Mouse (Mus musculus) liver, adult (tissue): ENCODE measurements at regions not wholly inside any gene's neighbourhood (a gene's known extent, or its start where the extent isn't known, plus 50 kb on each side); places are given as distances from the start of the nearest gene placed in this dataset.

Experiments used
- GATA4 ChIP-seq: IDR thresholded peaks from 2 replicates; pipeline ENCODE4 v1.6.1; 2014; ENCODE audit warnings: mild to moderate bottlenecking, low read length; ENCODE audit not compliant: insufficient replicate concordance

DNA sequence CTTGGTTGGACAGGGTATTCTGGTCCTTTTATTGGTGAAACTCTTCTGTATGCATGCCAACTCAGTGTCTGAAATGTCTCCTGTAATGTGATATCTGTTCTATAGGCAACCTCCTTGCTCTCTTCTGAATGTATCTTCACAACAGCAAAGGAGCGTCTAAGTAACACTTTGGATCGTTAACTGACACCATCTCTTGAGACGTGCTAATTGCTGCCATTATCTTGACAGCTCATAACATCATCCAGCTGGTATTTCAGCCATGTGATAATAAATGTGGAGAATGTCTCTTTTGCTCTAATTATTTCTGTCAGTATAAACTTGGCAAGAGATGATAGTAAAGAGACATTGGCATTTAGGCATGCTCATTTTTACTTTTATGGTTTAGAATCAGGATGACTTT is 68.8 kb upstream of the Col8a1 start:
- TF ChIP-seq GATA4, result no peak

GRCm38 (mm10) chr16:57845416-57845815 is 90.9 kb upstream of the Col8a1 start:
- no peak for TF ChIP-seq GATA4

DNA sequence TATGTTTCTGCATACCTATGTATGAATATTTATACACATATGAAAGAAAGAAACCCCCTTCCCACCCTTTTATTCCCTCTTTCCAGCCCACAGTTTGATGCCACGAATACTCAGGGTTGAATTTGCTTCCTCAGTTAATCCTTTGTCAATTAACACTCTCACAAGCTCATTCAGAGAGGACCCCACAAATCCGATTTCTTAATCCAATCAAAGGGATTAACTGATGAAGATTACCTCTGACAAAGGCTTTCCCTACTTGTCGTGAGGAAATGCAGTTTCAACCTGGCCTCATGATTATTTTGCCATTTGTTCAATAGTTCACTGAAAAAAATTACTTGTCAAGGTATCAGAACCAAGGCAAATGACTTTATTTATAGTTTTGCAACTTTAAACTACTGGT is 91.8 kb upstream of the Col8a1 start:
- TF ChIP-seq GATA4, result no peak

DNA sequence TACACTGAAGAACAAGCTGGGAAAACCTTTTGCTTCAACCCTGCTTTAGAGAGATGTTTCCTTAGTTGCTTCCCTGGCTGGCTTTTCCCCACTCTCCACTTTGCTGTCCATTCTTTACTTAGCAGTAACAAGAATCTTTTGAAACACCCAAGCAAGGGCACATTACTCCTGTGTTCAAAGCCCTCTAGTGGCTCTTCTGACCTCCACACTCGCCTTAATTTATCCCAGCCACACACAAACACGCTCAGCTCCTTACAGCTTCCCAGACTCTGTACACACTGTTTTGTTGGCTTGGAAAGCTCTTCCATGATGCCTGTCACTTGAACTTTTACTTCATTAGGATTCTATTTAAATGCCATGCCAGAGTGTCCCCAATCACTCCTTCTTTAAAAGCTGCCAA is 97.3 kb upstream of the Col8a1 start:
- no peak for TF ChIP-seq GATA4

GRCm38 (mm10) chr16:57852838-57853460 is 98.4 kb upstream of the Col8a1 start:
- no peak for TF ChIP-seq GATA4

GRCm38 (mm10) chr16:57853751-57854150 is 99.2 kb upstream of the Col8a1 start:
- TF ChIP-seq GATA4, result no peak

DNA sequence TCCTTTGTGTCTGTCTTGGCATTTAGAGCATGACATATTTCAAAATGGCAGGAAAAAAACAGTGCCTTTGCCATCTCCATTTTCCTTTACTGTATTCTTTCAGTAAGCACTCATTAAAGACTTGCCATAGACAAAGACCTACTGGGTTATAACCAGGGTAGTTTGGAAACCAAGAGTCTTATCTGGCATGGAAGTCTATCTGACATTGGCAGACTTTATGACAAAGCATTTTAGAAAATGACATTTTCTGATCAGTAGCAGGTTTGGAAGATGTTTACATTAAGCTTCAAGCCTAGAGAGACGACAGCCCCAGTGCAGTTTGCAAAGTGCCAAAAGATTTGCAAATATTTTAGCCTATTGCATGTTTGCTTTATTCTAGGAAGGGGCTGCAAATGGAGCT is 102.5 kb upstream of the Col8a1 start:
- no peak for TF ChIP-seq GATA4

DNA sequence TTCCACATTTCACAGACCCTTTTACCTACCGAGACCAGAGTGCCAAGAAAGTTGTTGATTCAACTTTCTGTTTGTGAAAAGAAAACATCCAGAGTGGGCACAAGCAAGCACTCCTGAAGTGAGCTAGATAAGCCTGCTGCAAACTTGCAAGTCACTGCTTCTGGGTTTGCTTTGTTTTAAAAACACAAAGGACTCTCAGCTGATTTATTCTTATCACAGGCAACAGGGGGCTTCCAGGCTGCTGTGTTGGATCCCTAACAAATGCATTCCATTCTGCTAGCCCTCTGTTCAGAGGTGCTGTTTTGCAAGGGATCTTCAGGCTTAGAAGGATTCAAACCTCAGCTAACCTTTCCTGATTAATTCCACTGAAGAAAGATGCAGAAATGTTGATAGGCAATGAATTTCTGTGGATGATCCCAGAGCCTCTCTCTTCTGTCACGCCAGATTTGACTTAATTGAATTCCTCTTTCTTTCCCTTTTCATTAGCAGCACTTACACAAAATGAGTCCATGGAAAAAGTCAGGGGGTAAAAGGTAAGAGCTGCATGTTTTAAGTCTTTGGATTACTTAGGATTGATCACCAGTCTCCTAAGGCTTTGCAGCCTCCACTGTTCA is 103.7 kb upstream of the Col8a1 start:
- TF ChIP-seq GATA4, result no peak

- no peak for TF ChIP-seq GATA4
Measured at GRCm38 (mm10) chr16:57858765-57859201, 104.2 kb upstream of the Col8a1 start.

GRCm38 (mm10) chr16:57863206-57863860 is 108.8 kb upstream of the Col8a1 start:
- no peak for TF ChIP-seq GATA4

- no peak for TF ChIP-seq GATA4
Measured at GRCm38 (mm10) chr16:57876857-57877256, 122.3 kb upstream of the Col8a1 start.

DNA sequence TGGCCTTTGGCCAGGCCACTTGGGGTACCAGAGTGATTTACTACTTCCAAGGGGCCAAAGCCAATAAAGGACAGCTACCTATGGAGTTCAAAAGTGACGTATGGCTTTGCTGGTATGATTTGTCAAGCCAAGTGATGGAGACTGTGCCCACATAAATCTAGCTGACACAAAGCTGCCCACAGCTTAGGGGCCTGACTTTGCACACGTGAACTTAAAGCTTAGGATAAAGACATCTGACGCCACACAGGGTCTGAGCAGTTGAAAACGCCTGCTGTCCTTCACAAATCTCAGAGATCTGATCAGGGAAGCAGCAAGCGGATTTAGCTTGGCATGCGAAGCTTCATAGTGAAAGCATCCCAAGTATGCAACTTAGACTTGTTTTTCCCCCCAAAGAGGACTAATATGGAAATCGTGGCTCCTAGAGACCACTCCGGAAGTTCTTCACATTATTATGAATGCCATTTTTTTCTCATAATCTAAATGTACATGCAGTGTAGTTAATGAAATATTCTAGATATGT is 127.1 kb upstream of the Col8a1 start:
- no peak for TF ChIP-seq GATA4

- no peak for TF ChIP-seq GATA4
Measured at GRCm38 (mm10) chr16:57888138-57888537, 133.6 kb upstream of the Col8a1 start.

DNA sequence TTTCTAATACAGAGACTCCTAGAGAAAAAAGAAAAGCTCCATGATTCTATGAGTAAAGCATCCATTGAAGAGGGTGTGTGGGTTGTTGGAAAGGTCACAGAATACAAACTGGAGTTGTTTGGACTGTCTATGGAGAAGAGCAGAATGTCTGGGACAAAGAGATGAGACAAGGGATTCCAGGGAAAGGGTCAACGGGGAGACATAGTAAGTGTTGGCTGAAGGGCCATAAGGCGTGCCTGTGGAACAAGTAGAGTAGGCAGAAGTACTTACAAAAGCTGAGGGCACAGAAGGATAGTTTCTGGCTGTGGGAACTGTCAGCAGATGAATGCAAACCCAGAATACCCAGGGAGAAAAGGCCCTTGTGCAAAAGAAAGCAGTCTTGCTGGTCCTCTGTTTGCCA is 134.0 kb upstream of the Col8a1 start:
- no peak for TF ChIP-seq GATA4

DNA sequence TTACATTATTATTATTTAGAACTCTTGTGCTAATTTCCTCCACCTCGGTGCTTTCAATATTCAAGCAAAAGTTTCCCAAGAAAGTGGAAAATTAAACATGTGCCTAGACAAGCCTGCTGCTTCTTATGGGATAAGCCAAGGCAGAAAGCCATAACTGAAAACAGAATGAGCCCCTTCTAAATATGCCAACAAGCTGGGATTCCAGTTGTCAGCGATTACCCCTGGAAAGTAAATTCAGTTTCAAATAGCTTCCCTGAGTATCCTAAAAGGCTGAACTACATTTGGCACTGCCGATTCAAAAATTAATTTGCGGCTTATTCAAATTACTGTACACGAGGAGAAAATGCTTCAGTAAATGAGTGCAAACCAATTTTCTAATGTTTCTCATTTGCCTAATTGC is 135.6 kb upstream of the Col8a1 start:
- TF ChIP-seq GATA4, result no peak

DNA sequence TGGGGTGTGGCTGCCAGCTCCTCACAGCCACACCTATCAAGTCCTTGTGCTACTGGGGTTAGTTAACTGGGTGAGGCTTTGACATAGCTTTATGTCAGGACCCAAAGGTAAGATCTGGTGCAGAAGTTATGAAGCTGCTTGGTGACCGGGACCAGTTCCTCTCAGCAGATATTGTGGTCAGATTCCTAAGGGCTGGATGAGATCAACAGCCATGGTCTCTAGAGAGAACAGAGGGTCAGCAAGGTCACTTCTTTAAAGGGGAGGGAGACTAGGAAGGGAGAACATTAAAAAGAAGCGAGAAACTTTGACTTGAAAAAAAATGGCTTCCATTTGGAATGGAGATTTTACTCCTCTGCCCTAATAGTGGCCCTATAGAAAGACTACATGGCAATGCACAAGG is 138.6 kb upstream of the Col8a1 start:
- TF ChIP-seq GATA4, result no peak

GRCm38 (mm10) chr16:57893698-57894352 is 139.3 kb upstream of the Col8a1 start:
- no peak for TF ChIP-seq GATA4

DNA sequence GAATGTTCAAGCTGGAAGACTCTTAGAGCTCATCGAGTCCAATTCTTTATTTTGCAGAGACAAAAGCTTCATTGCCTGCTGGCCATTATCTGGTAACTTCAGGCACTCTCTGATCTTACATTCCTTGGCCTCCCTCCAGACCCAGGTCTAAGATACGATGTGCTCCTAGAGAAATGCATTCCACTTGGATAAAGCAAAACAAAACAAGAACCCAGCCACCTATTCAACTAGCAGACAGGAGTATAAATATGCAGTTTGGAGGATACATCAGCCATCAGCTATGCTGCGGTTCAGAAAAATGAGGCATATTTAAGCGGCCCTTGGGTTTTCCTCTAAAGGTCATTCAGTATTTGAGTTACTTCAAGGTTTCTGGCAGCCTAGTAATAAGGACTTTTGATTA is 146.5 kb upstream of the Col8a1 start:
- TF ChIP-seq GATA4, result no peak
